Mouse (Mus musculus): ENCODE results near the gene Prpf40b. TPM values are rescaled to one million over a fixed set of nuclear protein-coding genes. Genes with fewer than 3 reads are reported as not detected.
A peak's percentile ranks its signal among the peaks of the same experiment; 100 is the strongest.

Prpf40b gene
- polyA plus RNA-seq, 2 experiments: 3.6 to 8.9 TPM

DNA sequence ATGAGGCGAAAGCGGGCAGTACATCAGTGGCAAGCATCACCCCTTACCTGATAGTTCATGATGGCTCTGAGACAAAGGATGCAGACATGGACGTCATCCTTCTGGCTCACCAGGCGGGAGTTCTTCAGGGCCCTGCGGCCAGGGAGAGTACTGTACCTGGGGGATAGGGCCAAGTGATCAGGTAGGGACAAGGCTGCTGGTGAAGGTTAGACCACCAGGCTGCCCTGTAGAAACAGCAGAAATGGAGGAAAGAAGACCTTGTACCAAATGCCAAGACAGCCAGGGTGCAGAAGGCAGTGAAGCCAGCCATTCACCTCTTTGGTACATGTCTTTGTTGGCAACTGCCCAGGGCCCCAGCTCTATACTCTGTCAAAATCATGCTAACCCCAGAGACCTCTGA lies 33.1 kb downstream of the Prpf40b start:
- ATAC-seq (ENCODE audit: insufficient read depth) (no peak), DNase-seq (ENCODE audit: low read depth in 3 of 3, low spot score in 3 of 3) (no peak)
- TF ChIP-seq CTCF (IDR thresholded peaks at IDR 0.05; ENCODE audit: low read depth): no peak
- no peak for TF ChIP-seq EP300 (IDR thresholded peaks at IDR 0.05; ENCODE audit: low read depth)
- H3K4me2 ChIP-seq (ENCODE audit: low read depth): no peak overlapping the region
- 78% methylated on average over 5 of the region's 5 CpGs for WGBS (ENCODE audit: insufficient replicate concordance)
- H3K4me3 ChIP-seq (ENCODE audit: insufficient read depth in 1 of 2, low read depth in 2 of 2, low read length in 2 of 2): no peak overlapping the region
- no peak overlapping the region for H3K27ac ChIP-seq
- H3K36me3 ChIP-seq (replicated peaks; ENCODE audit: control insufficient read depth, insufficient read depth, low read depth): no peaks in the 10 kb centered on the region
- peaks cover 2 to 25% of the 10 kb centered on the region in 2 experiments; a peak in 2 of 4 replicates for H3K4me1 ChIP-seq (replicated peaks; ENCODE audit: control insufficient read depth in 2 of 2, insufficient read depth in 2 of 2, low read length in 1 of 2)
- no peaks in the 10 kb centered on the region for H3K9me3 ChIP-seq (ENCODE audit: control insufficient read depth, low read length)
- no peak overlapping the region for H3K9ac ChIP-seq (replicated peaks)
- H3K27me3 ChIP-seq (ENCODE audit: control insufficient read depth, insufficient read depth, low read length): no peaks in the 10 kb centered on the region

DNA sequence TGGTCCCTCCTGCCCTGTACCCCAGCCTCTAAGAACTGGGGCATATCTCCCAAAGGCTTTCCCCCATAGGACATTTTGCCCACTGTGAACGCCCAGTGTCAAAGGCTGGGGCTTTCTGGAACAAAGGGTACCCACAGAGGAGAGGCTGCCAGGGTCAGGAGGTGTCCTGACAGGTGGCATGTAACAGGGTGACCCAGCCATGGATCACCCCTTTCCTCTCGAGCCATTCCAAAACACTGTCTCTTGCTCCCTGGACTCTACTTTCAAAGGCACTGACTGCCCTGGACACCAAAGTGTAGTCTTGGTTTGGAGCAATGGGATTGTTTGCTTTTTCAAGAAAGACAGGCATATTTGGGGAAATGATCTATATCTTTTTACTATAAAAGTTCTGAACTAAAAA lies 35.4 kb downstream of the Prpf40b start:
- Histone ChIP-seq H3K9me3 (ENCODE audit: control insufficient read depth, low read length) (no peaks in the 10 kb centered on the region), H3K4me1 (replicated peaks; ENCODE audit: control insufficient read depth in 2 of 2, insufficient read depth in 2 of 2, low read length in 1 of 2) (peaks cover 5 to 40% of the 10 kb centered on the region in 2 experiments; a peak in 3 of 4 replicates), H3K4me3 (ENCODE audit: insufficient read depth in 1 of 2, low read depth in 2 of 2, low read length in 2 of 2) (no peak overlapping the region), H3K4me2 (ENCODE audit: low read depth) (no peak overlapping the region), H3K27me3 (ENCODE audit: control insufficient read depth, insufficient read depth, low read length) (no peaks in the 10 kb centered on the region), H3K27ac (no peak overlapping the region), H3K36me3 (replicated peaks; ENCODE audit: control insufficient read depth, insufficient read depth, low read depth) (no peaks in the 10 kb centered on the region), H3K9ac (replicated peaks) (no peak overlapping the region)
- WGBS (ENCODE audit: insufficient replicate concordance): 26% methylated on average over 2 of the region's 2 CpGs
- no peak for TF ChIP-seq EP300 (IDR thresholded peaks at IDR 0.05; ENCODE audit: low read depth)
- no peak for TF ChIP-seq CTCF (IDR thresholded peaks at IDR 0.05; ENCODE audit: low read depth)
- DNase-seq (ENCODE audit: low read depth in 3 of 3, low spot score in 3 of 3): no peak
- no peak for ATAC-seq (ENCODE audit: insufficient read depth)

DNA sequence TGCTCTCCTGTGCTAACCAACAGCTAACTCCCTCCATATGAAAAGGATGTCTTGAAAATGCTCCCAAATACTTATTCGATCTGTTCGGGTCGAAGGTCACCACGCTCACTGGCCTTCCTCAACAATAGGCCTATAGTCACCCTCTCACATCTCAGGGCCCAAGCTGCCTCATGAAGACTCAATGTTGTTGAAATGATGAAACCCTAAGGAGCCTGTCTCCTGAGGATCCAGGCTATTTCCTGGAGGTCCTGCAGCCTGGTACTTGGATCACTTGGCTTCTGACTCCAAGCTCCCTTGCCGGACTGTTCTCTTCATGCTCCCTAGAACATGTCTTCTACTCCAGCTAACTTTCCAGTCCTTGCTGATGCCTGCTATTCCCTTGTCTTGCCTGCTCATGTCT lies 36.5 kb downstream of the Prpf40b start:
- TF ChIP-seq CTCF (IDR thresholded peaks at IDR 0.05; ENCODE audit: low read depth) (no peak), EP300 (IDR thresholded peaks at IDR 0.05; ENCODE audit: low read depth) (no peak)
- Histone ChIP-seq H3K4me3 (ENCODE audit: insufficient read depth in 1 of 2, low read depth in 2 of 2, low read length in 2 of 2) (no peak overlapping the region), H3K9me3 (ENCODE audit: control insufficient read depth, low read length) (no peaks in the 10 kb centered on the region), H3K4me1 (replicated peaks; ENCODE audit: control insufficient read depth in 2 of 2, insufficient read depth in 2 of 2, low read length in 1 of 2) (peaks cover 5 to 46% of the 10 kb centered on the region in 2 experiments; a peak in 3 of 4 replicates), H3K4me2 (ENCODE audit: low read depth) (no peak overlapping the region), H3K27ac (no peak overlapping the region), H3K36me3 (replicated peaks; ENCODE audit: control insufficient read depth, insufficient read depth, low read depth) (no peaks in the 10 kb centered on the region), H3K27me3 (ENCODE audit: control insufficient read depth, insufficient read depth, low read length) (no peaks in the 10 kb centered on the region), H3K9ac (replicated peaks) (no peak overlapping the region)
- ATAC-seq (ENCODE audit: insufficient read depth): no peak
- no peak for DNase-seq (ENCODE audit: low read depth in 3 of 3, low spot score in 3 of 3)
- WGBS (ENCODE audit: insufficient replicate concordance): 82% methylated on average over 5 of the region's 5 CpGs

DNA sequence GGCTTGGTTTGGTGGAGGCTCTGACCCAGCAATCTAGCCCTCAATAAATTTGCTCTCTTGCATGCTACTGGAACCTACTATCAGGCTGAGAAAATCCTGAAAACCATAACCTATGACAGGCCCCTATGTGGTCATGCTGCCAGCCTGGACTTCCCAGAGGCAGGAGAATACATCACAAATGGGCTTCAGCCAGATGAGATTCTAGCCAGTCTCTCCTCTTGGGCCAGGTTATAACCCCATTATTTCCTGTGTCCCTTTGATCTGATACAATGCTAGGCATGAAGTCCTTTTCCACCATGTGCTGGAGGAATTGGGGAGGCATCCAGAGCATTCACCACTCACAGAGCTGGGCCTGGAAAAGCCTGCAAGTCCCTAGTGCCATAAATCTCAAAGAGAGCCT lies 37.2 kb downstream of the Prpf40b start:
- ATAC-seq (ENCODE audit: insufficient read depth) (no peak), DNase-seq (ENCODE audit: low read depth in 3 of 3, low spot score in 3 of 3) (no peak)
- Histone ChIP-seq H3K9me3 (ENCODE audit: control insufficient read depth, low read length) (no peaks in the 10 kb centered on the region), H3K4me3 (ENCODE audit: insufficient read depth in 1 of 2, low read depth in 2 of 2, low read length in 2 of 2) (no peak overlapping the region), H3K4me1 (replicated peaks; ENCODE audit: control insufficient read depth in 2 of 2, insufficient read depth in 2 of 2, low read length in 1 of 2) (peaks cover 5 to 50% of the 10 kb centered on the region in 2 experiments; a peak in 3 of 4 replicates), H3K9ac (replicated peaks) (no peak overlapping the region), H3K27ac (no peak overlapping the region), H3K27me3 (ENCODE audit: control insufficient read depth, insufficient read depth, low read length) (no peaks in the 10 kb centered on the region), H3K36me3 (replicated peaks; ENCODE audit: control insufficient read depth, insufficient read depth, low read depth) (no peaks in the 10 kb centered on the region), H3K4me2 (ENCODE audit: low read depth) (no peak overlapping the region)
- TF ChIP-seq CTCF (IDR thresholded peaks at IDR 0.05; ENCODE audit: low read depth): no peak
- TF ChIP-seq EP300 (IDR thresholded peaks at IDR 0.05; ENCODE audit: low read depth): no peak

DNA sequence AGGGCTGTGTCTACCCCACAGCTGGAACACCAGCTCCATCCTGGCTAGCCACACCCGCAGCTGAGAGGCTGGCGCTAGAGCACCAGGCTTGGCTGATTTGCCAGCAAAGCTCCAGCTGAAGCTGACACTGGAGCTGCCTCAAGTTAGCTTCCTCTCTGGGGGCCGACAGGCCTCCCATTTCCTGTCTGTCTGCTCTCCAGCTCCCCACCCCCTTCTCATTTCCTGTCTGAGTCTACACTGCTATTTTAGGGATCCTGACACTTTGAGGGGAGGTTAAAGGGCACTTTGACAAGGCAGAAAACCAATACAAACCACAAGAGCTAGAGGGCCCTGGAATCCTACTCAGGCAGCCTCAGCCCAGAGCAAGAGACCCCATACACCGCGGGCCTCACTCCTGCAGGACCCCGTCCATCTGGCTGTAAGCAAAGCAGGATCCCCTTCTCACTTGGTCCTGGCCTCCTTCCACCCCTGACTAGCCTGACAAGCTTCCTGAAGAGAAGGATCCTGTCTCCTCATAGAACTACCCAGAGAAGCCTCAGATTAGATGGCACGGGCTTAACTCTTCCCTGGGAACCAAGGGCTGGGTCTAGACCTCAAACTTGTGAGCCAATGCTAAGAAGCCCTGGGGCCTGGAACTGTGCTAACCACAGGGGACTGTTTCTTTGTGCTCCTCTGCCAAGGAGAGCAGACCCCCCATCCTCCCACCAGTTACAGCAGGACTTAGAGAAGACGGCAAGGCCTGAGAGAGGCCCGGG lies 38.2 kb downstream of the Prpf40b start:
- no peaks in the 10 kb centered on the region for H3K9me3 ChIP-seq (ENCODE audit: control insufficient read depth, low read length)
- no peak overlapping the region for H3K9ac ChIP-seq (replicated peaks)
- no peaks in the 10 kb centered on the region for H3K36me3 ChIP-seq (replicated peaks; ENCODE audit: control insufficient read depth, insufficient read depth, low read depth)
- WGBS (ENCODE audit: insufficient replicate concordance): 11% methylated on average over 9 of the region's 9 CpGs
- peaks cover 5 to 54% of the 10 kb centered on the region in 2 experiments; a peak in 3 of 4 replicates for H3K4me1 ChIP-seq (replicated peaks; ENCODE audit: control insufficient read depth in 2 of 2, insufficient read depth in 2 of 2, low read length in 1 of 2)
- H3K4me2 ChIP-seq (ENCODE audit: low read depth): peak overlapping the region; percentile 21; the same call in 1 of the 2 replicates
- ATAC-seq (ENCODE audit: insufficient read depth) (peak; percentile 74), DNase-seq (ENCODE audit: low read depth in 3 of 3, low spot score in 3 of 3) (peak; percentile 50 to 54 (median 52))
- TF ChIP-seq EP300 (IDR thresholded peaks at IDR 0.05; ENCODE audit: low read depth) (no peak), CTCF (IDR thresholded peaks at IDR 0.05; ENCODE audit: low read depth) (no peak)
- no peaks in the 10 kb centered on the region for H3K27me3 ChIP-seq (ENCODE audit: control insufficient read depth, insufficient read depth, low read length)
- H3K4me3 ChIP-seq (ENCODE audit: insufficient read depth in 1 of 2, low read depth in 2 of 2, low read length in 2 of 2): no peak overlapping the region
- H3K27ac ChIP-seq: peak overlapping the region; percentile 55
